In genomic region chr2:32420647-32421046, GRCm38 (mm10) we compare ENCODE assay signal across 18 mouse cellular contexts. TPM values are rescaled to one million over a fixed set of nuclear protein-coding genes. Genes with fewer than 3 reads are reported as not detected.
"Had no signal": no experiment of that assay in that cellular context is flagged by ENCODE, and none has a peak within 500 bp of the region (broad histone marks: within the 10 kb centered on the region; RNA-seq: fewer than 3 reads in every experiment).

No protein-coding gene starts in this region.

- H3K9me3 ChIP-seq: limb, embryonic 15.5 days; liver, embryonic 15.5 days; neural tube, embryonic 13.5 days had no signal

- H3K4me2 ChIP-seq: limb, embryonic 15.5 days; liver, embryonic 15.5 days; lung, embryonic 14.5 days; midbrain, embryonic 11.5 days; neural tube, embryonic 13.5 days had no signal

- H3K27me3 ChIP-seq: limb, embryonic 15.5 days; liver, embryonic 15.5 days; neural tube, embryonic 13.5 days had no signal

- H3K9ac ChIP-seq: limb, embryonic 15.5 days; liver, embryonic 15.5 days; lung, embryonic 14.5 days had no signal

- ATAC-seq: midbrain, embryonic 16.5 days had no signal

- DNase-seq: kidney, adult 11 months; kidney, postnatal 14 days; layer of hippocampus, adult 9-11 months; layer of hippocampus, postnatal 36 days; lung, embryonic 14.5 days; lung, postnatal 10 days; lung, postnatal 4 days; retina, postnatal 1 day; right cerebral cortex, postnatal 4 days; spleen, adult 18-20 months; thymus, adult 2 months; thymus, postnatal 25 days had no signal

- H3K27ac ChIP-seq: limb, embryonic 15.5 days; neural tube, embryonic 13.5 days had no signal

- H3K4me3 ChIP-seq: limb, embryonic 15.5 days; liver, embryonic 15.5 days; neural tube, embryonic 13.5 days had no signal

RNA-seq across cellular contexts. Expression of gene Lcn2, which starts 32.6 kb away (rescaled TPM):
- polyA plus RNA-seq: limb, embryonic 11.5 days; lung, embryonic 14.5 days had no signal
